Mouse (Mus musculus): ENCODE data around the gene H2-Eb2.
"Not testable (repeated sequence)": the region's sequence is repeated elsewhere in the genome, so short reads cannot be mapped to it uniquely, and the experiment has no call there.

H2-Eb2 gene

DNA sequence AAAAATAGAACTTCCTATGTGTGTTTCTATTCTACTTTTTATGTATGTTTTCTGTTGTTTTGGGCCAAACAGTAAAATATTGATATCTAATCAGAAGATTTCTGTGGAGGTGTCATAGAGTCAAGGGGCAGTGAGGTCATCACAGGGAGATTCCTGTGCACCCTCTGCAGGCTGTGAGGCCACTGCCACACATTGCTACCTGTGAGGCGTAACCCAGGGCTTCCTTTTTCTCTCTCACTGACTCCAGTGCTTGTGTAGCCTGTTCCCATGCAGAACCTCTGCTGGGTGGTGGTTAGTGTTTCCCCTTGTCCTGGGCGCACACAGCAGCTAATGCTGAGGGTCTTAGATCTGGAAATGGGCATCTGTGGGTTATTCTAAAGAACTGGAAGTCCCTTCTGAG, 19.1 kb upstream of the H2-Eb2 start:
- no peak for DNase-seq (ENCODE audit: low read depth, low spot score)

DNA sequence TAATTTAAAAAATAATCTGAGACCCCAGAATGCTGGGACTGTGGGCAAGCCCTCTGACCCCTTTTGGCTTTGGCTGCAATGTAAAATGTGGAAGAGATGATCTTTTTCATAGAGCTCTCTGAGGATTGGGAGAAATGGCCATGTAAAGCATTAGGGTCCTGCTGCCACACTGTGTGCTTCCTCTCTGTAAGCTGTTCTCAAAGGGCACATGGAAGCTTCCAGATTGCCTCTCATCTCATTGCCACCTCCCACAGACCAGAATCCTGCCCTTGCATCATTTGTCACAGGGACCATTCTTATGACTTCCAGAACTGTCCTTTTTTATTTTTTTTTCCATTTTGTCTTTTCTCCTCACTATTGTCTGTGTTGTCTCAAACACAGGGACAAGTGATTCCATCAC, 18.2 kb upstream of the H2-Eb2 start:
- DNase-seq (ENCODE audit: low read depth, low spot score) = no peak

DNA sequence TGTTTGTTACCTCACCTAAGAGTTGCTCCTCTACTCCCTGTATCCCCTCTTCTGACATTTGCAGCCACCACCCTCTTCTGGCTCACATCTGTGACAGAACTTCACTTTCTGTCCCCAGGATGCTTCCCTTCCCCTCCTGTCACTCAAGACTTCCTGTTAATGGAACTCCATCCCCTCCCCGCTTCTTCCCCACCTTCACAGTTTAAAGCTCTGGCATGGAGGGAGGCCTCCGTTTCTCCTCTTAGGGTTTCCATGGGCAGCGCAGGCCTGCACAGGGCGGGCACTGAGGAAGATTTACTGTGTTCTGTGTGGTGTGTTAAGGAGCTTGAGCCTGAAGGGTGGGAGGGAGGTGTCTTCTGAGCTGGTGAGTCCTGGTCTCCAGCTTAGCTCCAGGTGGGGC, 17.3 kb upstream of the H2-Eb2 start:
- DNase-seq (ENCODE audit: low read depth, low spot score) = no peak

DNA sequence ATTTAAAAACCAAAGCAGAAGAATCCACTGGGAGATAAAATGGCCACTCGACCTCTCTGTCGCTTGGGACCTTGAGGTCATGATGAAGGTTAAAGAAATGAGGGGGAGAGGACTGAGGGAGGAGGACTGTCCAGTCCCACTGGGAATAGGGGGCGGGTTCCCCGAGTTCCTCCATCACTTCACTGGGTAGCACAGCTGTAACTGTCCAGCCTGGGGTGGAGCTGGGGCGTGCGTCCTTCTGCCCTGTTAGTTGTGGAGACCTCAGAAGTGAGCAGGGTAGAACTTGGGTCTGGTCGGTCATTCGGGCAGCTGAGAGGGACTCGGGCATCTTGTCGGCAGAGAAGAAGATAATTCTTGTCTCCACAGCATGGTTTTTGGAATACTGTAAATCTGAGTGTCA, 16.2 kb upstream of the H2-Eb2 start:
- DNase-seq (ENCODE audit: low read depth, low spot score) = no peak

DNA sequence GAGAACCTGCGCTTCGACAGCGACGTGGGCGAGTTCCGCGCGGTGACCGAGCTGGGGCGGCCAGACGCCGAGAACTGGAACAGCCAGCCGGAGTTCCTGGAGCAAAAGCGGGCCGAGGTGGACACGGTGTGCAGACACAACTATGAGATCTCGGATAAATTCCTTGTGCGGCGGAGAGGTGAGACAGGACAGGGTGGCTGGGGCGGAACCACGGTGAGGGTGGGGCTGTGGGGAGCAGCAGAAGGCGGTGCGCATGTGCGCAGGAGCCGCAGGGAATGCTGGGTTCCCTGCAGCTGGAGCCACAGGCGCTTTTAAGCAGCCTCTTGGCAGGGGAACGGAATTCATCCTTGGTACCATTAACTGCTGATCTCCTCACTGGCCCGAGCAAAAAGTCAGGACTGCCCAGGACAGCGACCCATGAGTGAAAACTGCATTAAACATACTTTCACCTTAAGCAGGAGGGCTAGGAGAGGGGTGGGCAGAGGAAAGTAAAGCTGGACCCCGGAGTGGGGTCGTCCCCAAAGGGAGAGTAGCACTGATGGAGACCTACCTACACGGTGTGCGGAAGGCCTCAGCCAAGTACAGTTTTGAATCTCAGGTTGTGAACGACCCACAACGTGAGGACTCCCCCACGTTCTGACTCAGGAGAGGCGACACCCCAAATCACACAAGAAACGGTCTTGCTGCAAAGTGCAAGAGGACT, 15.6 kb upstream of the H2-Eb2 start:
- peak; percentile 52 for DNase-seq (ENCODE audit: low read depth, low spot score)

- not testable (repeated sequence) for DNase-seq (ENCODE audit: low read depth, low spot score)
These were observed 14.9 kb upstream of the H2-Eb2 start for GRCm38 (mm10) chr17:34310526-34310925.

DNA sequence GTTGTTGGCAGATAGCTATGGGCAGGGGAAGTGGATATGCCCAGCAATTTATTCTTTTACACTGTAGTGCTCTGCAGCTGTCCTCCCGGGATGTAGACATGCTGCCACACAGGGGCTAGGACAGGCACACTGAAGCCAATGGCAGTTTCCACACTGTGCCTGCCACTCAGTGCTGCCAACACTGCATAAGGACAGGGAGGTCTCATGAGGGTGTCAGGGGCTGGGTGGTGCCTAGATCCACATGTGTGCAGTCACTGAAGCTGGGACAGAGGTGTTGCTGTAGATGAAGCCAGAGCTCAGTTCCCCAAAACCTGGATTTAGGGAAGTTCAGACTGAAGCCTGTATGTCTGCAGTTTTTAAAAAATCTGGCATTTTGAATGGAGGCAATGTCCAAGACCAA, 13.3 kb upstream of the H2-Eb2 start:
- no peak for DNase-seq (ENCODE audit: low read depth, low spot score)

- peak; percentile 56 for DNase-seq (ENCODE audit: low read depth, low spot score)
These were observed 12.1 kb upstream of the H2-Eb2 start for GRCm38 (mm10) chr17:34313393-34313792.

DNA sequence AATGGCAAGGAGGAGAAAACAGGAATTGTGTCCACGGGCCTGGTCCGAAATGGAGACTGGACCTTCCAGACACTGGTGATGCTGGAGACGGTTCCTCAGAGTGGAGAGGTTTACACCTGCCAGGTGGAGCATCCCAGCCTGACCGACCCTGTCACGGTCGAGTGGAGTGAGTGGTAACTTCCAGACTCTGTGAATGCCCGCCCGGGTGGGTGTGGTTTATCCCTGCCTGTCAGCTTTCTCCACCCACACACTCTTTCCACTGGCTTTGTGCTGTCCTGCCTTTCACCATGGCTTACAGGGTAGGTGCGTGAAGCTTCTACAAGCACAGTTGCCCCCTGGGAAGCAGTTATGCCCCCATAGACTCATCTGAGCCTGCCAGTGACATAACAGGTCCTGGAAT, 11.2 kb upstream of the H2-Eb2 start:
- DNase-seq (ENCODE audit: low read depth, low spot score) = no peak

DNA sequence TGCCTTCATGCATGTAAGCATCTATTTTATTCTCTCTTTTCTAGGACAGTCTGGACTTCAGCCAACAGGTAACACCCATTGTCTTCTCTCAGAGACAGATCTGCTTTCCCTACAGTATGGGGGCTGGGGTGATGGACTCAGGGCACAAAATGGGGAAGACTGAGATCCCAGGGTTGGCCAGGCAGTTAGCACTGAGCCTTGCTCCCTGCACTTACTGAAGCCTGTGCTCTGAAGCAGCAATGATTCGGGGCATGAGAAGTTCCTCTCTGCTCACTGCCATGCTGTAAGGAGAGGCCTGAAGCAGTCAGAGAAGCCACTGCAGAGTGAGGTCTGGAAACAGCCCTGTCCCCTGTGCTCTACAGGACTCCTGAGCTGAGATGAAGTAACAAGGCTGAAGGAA, 10.0 kb upstream of the H2-Eb2 start:
- no peak for DNase-seq (ENCODE audit: low read depth, low spot score)

GRCm38 (mm10) chr17:34316697-34317096, 8.8 kb upstream of the H2-Eb2 start:
- DNase-seq (ENCODE audit: low read depth, low spot score) = no peak

DNA sequence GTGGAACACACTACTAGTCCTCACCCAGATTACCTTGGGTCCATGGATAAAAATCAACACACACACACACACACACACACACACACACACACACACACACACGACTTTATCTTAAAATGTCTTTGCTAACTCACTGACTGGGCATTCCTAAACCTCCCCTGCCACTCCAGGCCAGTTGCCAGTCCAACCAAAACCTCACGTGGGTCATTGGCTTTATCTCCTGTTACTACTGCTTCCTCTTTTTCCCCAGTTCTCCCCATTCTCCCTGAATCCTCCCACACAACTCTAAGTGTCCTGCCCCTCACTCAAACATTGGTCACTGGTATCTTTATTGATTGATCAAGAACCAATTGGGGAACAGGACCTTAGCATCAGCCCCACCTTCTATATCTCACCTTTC, 8.2 kb upstream of the H2-Eb2 start:
- DNase-seq (ENCODE audit: low read depth, low spot score) = no peak

DNA sequence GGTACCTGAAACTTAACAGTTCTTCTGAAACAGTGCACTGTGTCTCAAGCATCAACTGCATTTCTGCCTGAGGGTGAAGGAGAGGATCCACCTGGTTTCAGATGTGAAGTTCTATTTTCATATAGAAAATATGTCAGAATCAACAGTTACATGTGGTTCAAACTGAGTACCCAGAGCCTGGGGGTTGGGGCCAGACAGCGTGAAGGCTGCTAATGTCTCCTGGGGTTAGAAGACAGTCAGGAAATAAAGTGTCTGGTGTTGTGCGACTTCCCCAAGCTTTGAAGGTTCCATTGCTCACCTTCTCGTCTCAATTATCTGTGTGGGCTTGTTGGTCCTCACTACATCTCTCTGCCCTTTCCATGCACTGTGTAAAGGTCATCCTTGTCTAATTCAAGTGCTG, 908 bp downstream of the H2-Eb2 start:
- DNase-seq (ENCODE audit: low read depth, low spot score) = no peak

DNA sequence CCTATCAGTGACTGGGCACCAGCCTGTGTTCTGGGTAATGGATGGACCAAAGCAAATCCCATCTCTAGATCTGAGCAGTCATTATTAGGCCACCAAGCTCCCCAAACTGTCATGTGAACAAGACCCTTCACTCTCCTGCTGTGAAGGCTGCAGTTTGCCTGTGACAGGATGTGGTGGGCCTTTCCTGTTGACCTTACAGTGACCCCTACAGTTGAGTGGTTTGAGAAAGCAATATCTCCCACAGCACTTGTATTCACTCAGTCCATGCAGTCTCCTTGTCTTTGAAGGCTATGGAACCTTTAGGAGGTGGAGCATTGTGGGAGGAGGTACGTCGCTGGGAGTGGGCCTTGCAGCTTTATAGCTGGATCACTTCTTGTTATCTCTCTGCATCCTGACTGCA, 4.3 kb downstream of the H2-Eb2 start:
- no peak for DNase-seq (ENCODE audit: low read depth, low spot score)

DNA sequence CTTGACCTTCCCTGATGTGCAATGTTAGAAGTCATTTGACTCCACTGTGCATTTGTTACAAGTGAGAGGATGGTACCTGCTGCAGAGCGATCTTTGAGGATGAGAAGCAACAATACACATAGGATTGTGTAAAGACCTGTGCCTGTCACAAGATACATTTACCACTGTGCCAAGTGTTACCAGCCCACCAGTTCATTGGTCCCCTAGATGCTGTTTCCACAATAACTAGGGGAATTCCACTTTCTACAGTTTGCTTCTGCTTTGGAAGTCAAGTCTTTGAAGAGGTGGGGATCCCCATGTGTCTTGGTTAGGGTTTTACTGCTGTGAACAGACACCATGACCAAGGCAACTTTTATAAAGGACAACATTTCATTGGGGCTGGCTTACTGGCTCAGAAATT, 5.7 kb downstream of the H2-Eb2 start:
- no peak for DNase-seq (ENCODE audit: low read depth, low spot score)

DNA sequence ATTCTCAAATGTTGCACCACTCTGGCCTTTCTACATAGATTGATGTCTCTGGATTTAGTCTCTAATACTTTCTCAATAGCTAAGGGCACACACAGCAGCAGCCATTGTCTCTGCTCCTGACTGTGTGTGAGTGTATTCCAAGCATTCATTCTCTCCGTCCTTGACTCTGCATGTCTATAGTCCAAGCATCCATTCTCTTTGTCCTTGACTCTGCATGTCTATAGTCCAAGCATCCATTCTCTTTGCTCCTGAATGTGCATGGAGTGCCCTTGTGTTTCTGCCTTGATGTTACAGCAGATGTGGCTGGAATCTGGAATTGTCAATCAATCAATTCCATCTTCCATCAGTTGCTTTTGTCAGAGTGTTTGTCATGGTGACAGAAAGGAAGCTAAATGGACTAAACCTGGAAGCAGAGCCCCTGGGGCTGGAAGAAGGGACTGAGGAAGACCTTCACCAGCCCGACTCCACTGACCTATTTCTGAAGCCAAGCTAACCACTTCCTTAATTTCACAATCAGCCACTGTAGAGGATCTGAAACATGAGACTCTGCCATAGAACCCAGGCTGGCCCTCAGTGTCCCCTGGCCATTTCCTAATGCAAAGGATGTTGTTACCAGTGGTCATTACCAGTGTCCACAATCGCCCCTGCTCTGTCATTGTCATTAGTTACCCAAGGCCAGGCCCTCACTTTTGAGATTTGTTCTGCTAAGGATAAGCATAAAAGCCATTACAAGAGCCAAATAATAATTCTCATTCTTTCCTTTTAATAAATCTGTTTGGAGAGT, 15.3 kb downstream of the H2-Eb2 start:
- DNase-seq (ENCODE audit: low read depth, low spot score) = no peak

DNA sequence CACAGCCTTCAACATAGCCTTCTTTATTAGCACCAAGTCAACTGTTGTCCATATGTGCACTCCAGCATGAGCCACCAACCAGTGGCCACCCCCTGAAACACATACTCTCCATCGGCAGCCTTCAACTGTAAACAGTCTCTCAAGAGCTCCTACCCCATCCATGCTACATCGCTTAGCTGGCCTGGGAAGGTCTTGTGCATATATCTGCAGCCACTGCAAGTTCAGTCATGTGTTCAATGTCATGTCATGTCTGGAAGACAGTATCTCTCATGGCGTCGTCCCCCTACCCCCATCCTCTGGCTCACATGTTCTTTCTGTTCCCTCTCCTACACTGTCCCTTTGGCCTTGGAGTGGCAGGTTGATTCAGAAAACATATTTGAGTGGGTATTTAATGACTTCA, 19.4 kb downstream of the H2-Eb2 start:
- no peak for DNase-seq (ENCODE audit: low read depth, low spot score)

DNA sequence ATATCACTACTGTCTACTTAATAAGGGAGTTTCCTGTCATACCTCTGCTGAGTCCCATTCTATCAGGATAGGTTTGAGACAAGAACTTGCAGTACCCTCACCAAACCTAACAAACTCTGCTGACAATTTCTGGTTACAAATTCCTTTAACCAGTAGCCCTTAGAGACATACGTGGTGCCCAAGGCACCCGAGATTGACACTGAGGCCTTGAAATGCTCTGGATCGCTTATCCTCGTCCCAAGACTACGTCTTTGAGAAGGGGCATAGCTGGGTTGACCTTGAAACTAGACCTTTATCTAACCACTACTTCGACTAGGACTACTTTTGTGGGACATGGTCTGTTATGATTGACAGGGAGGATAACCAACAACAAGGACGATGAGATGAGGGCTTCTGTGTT, 20.0 kb downstream of the H2-Eb2 start:
- DNase-seq (ENCODE audit: low read depth, low spot score) = no peak

- no peak for DNase-seq (ENCODE audit: low read depth, low spot score)
These were observed 20.6 kb downstream of the H2-Eb2 start for GRCm38 (mm10) chr17:34346041-34346440.

GRCm38 (mm10) chr17:34347606-34348308, 22.3 kb downstream of the H2-Eb2 start:
- DNase-seq (ENCODE audit: low read depth, low spot score) = no peak

DNA sequence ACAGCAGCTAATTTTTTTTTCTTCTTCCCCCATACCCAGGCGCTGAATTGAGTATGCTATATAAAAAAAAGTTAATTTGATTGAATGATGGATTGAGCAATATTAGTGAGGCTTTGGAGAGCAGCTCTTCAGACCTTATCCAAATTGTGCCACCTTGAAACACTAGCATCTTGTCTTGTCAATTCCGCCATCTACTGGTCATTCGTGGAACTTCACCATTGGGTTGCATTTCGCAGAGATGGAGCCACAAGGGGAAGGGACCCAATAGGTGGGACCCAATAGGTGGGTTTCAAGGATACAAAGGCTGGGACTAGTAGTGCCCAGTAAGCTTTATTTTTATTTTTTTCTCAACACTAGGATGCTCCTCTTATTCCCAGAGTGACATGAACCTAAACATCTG, 24.0 kb downstream of the H2-Eb2 start:
- DNase-seq (ENCODE audit: low read depth, low spot score) = peak; percentile 63

DNA sequence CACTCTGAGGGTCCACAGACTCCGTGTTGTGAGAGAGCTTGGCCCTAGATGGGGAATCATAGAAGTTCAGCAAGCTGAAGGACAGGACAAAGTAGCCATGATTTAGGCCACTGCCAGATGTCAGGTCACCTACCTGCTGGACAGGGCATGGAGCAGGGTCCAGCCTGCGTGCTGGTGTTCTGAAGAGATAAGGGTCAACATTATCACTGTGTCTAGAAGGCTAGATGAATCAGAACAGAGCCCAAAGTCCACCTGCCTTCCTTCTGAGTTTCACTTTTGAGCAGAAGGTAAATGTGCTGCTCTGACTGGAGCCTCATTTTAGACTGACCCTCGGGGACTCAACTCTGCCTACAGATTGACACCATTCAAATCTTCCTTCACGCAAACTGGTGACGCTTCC, 29.1 kb downstream of the H2-Eb2 start, which contains the start of gene Btnl2:
Gene Btnl2 (plus strand): TSS at position 284 of the 400 bp plus-strand sequence.
- no peak for DNase-seq (ENCODE audit: low read depth, low spot score)

DNA sequence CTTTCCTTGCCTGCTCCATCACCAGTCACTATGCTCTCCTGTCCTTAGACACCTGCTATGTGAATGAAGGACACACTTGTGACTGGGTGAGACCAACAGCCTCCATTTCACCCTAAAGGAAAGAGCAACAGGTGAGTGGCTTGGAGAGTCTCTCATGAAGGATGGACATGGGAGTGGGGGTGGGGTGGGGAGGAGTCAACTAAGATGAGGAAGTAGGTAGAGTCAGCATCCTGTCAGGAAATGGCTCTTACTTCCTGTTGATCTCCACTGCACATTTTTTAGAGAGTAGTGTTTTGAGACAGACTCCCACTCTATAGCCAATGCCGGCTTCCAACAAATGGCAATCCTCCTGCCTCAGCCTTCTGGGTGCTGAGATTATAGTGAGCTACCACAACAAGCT, 29.5 kb downstream of the H2-Eb2 start:
- no peak for DNase-seq (ENCODE audit: low read depth, low spot score)
